Mouse (Mus musculus) telencephalon, adult 2 months (tissue): ENCODE data around the gene Ccdc157.

Experiments used
- DNase-seq: peaks from one replicate; pipeline ENCODE4 v3.0.0-alpha.2; 2011; ENCODE audit warnings: low read depth, low spot score

Ccdc157 gene

DNA sequence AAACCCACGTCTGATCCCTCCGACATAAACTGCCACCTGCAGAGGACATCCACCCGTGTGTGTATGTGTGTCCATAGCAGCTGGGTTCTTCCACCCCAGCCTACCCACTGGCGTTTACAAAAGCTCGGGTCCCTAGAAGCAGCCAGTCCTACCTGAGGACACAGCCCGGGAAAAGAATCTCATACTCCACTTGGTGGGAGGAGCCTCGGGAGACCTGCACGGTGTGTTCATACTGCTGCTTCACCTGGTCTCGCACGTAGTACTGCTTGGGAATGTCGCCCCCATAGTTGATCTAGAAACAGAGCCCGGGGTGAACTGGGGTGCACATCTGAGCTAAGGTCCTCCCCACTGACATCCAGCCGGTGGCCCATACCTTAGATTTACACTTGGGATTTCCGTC, 56.6 kb downstream of the Ccdc157 start:
- no peak for DNase-seq

- DNase-seq = no peak
These were observed 58.2 kb downstream of the Ccdc157 start for GRCm38 (mm10) chr11:4101851-4102250.

DNA sequence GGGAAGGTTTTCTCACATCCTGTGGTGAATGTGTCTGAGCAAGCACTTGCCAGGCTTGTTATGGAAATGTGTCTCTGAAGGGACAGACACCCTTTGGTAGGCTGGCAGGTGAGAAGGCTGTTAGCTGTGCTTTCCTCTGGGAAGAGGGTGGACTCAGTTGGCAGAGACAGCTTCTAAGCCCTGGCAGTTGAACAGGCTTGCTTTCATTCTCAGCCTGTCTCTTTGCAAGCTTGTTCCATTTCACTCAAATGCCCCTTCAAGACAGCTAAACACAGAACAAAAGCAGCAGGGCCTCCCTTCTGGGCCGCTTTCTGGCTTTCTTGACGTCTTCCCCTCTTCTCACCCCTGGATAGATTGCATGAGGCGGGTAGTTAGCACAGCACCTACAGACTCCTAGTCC, 60.6 kb downstream of the Ccdc157 start:
- no peak for DNase-seq

DNA sequence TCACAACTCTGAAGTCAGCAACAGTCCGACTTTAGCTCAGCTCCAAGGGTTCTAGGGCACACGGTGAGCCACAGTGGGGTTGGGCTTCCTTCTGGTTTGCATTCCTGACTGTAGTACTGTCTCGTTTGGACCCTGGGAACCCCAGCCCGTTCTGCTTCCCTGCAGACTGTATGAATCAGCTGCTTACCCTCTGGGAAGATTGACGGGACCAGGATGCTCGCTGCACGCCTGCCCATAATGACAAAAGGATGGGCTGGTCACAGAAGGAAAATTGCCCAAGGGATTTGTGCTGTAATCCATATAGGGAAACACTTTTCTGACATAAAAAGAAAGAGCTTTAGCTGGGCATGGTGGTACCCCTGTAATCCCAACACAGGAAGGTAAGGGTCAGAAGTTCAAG, 61.3 kb downstream of the Ccdc157 start:
- no peak for DNase-seq

GRCm38 (mm10) chr11:4098120-4098519, 62.0 kb downstream of the Ccdc157 start:
- no peak for DNase-seq

DNA sequence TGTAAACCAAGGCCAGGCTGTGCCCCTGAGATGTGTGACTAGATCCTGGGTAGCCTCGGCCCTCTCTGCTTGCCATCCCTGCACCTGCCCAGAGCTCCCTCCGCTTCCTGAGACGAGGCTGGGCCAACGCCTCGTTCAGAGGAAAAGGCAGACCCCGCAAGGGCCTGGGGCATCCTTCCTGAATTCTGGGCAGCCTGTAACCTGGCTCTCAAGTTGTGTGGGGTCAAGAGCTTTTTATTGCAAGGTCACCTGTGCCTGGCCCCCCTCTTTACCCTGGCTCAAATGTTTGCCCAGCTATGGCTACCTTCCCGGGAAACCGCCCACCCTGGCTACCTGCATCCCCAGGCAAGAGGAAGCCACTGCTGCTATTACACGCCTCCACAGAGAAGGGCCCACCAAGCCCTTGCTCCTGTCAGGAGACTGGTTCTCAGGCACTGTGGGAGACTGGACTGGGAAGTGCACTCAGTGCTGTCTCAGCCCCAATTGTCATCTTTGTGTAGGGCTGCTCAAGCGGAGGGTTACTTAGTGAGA, 62.9 kb downstream of the Ccdc157 start:
- no peak for DNase-seq

DNA sequence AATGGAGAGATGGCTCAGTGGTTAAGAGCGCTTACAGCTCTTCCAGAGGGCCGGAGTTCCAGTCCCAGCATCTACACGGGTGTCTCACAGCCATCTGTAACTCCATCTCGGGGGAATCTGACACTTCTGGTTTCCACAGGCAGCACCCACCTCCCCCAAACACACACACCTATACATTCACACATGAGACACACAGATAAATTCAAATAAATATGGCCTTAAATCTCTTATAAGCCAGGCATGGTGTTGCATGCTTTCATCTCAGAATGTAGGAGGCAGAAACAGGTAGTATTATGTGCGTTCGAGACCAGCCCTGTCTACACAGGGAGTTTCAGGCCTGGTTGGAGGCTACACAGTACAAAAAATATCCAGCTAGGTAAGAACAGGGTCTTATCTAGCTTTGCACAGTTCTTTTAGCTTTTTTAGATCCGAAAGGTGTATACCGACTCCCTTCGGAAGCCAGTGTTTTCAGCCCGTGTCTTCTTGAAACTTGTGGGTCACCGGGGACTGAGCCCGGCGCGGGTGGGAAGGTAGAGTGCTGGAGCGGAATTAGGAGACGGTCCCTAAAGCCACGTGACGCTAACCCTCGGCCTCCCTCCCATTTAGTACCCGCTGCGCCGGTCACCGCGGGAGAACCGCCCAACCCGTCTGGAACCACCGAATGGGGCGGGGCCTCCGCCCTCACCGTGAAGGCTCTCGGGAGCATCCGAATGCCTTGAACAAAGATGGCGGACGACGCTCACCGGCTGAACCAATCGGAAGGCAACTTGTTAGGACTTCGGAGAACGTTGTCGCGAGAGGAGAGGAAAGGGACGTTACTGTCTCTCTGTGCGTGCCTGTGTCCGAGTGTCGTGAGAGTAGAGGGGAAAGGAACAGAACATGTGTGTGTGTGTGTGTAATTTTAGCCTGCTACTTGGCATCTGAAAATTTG, 63.8 kb downstream of the Ccdc157 start:
- DNase-seq = peak; percentile 99

GRCm38 (mm10) chr11:4095171-4096053, 64.7 kb downstream of the Ccdc157 start, which contains the start of gene Mtfp1:
Gene Mtfp1, minus strand, starts transcription at chr11:4095445.
- no peak for DNase-seq

- peak; percentile 76 for DNase-seq
These were observed 65.5 kb downstream of the Ccdc157 start for GRCm38 (mm10) chr11:4094378-4095170.

DNA sequence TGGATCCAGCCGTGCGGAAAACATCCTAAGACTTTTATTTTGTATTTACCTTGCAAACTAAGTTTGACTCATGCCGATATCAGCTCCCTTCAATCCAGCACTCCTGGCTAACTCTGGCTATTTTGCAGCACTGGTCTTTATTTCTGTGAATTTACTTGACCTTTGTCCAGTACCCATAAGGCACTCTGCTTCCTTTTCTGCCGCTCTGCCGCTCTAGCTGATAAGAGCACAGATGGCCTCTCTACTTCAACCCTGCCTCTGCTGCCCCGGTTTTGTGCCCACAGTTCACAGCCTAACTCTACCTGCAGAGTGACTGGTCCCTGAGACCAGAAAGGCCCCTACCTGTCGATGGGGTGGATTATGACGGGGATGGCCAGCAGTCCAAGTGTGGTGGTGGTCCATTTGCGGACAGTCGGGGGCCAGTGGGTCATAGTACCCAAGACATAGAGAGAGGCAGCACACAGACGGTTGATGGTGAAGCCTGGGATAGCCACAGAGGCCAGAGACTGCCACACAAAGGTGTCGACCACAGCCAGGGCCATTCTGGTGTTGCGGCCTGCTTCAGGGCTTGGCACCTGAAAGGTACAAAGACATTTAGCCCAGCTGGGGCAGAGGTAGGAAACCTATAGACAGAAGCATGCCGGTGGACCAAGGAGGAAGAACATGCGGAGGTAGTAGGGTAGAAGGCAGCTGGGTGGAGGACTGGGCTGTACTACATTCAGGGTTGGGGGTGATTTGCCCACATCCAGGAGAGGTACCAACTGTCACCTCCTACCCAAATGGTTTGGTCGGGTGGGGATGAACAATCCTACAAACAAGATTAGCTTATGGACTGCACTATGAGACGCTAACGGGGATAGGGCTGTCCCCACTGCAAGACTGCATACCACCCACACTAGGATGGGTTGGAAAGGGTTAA, 66.4 kb downstream of the Ccdc157 start:
- no peak for DNase-seq
